Mouse (Mus musculus) MEL (cell line): ENCODE results near the gene Calm3.

Source experiments
- CTCF ChIP-seq, 3 experiments: IDR thresholded peaks in 2 of 3; conservative IDR thresholded peaks in 1 of 3; 2 replicates each; pipeline ENCODE4 v1.5.1; 2011 to 2012; ENCODE audit warnings: low read length in 3 of 3, low read depth in 2 of 3, mild to moderate bottlenecking in 2 of 3, improper control_type of control experiment in 1 of 3, inconsistent platforms in 1 of 3, mixed read lengths in 1 of 3, moderate library complexity in 1 of 3; ENCODE audit not compliant: control insufficient read depth in 1 of 3, insufficient read depth in 1 of 3, poor library complexity in 1 of 3, severe bottlenecking in 1 of 3
- GABPA ChIP-seq: IDR thresholded peaks from 2 replicates; pipeline ENCODE4 v1.6.1; 2012; ENCODE audit warnings: low read depth, mild to moderate bottlenecking, inconsistent platforms, low read length, improper control_type of control experiment, moderate library complexity
- JUND ChIP-seq: IDR thresholded peaks from 2 replicates; pipeline ENCODE4 v1.6.1; 2011; ENCODE audit warnings: low read depth, mild to moderate bottlenecking, improper control_type of control experiment, low read length
- MAFK ChIP-seq: IDR thresholded peaks from 2 replicates; pipeline ENCODE4 v1.6.1; 2011; ENCODE audit warnings: low read depth, mild to moderate bottlenecking, low read length, improper control_type of control experiment, borderline replicate concordance
- MYB ChIP-seq: IDR thresholded peaks from 2 replicates; pipeline ENCODE4 v1.6.1; 2011; ENCODE audit warnings: mild to moderate bottlenecking, low read depth, low read length, improper control_type of control experiment
- MYC ChIP-seq: IDR thresholded peaks from 2 replicates; pipeline ENCODE4 v1.6.1; 2011; ENCODE audit warnings: low read depth, mild to moderate bottlenecking, low read length, improper control_type of control experiment, moderate library complexity
- POLR2A ChIP-seq, 2 experiments: IDR thresholded peaks; 2 replicates each; pipeline ENCODE4 v1.6.1; 2011 to 2012; ENCODE audit warnings: low read length in 2 of 2, mild to moderate bottlenecking in 2 of 2, control low read depth in 1 of 2, improper control_type of control experiment in 1 of 2, low read depth in 1 of 2, moderate library complexity in 1 of 2; ENCODE audit not compliant: control insufficient read depth in 1 of 2, insufficient read depth in 1 of 2, poor library complexity in 1 of 2
- ZNF384 ChIP-seq: IDR thresholded peaks from 2 replicates; pipeline ENCODE4 v1.6.1; 2012; ENCODE audit warnings: low read depth, mild to moderate bottlenecking, inconsistent platforms, low read length, improper control_type of control experiment

- TF ChIP-seq POLR2A (IDR thresholded peaks at IDR 0.05; ENCODE audit: control insufficient read depth in 1 of 2, insufficient read depth in 1 of 2, low read depth in 1 of 2, low read length in 2 of 2, poor library complexity in 1 of 2) (no peak), CTCF (IDR thresholded peaks at IDR 0.05 in 2 of 3, conservative IDR thresholded peaks at IDR 0.05 in 1 of 3; ENCODE audit: control insufficient read depth in 1 of 3, insufficient read depth in 1 of 3, low read depth in 2 of 3, low read length in 3 of 3, poor library complexity in 1 of 3, severe bottlenecking in 1 of 3) (no peak), MYB (no peak), GABPA (no peak), MAFK (no peak), MYC (no peak), JUND (no peak), ZNF384 (no peak)
These were observed 20.3 kb upstream of the Calm3 start, which contains the start of gene Pnmal2 for GRCm38 (mm10) chr7:16944061-16944807.
